Mouse (Mus musculus) heart, postnatal 0 days (tissue): ENCODE results near the gene Frs3.

Experiments used
- CTCF ChIP-seq: IDR thresholded peaks from 2 replicates; pipeline ENCODE4 v1.5.1; 2016; ENCODE audit warnings: antibody characterized with exemption, control low read depth, low read depth
- EP300 ChIP-seq: IDR thresholded peaks from 2 replicates; pipeline ENCODE4 v1.6.1; 2016; ENCODE audit warnings: antibody characterized with exemption, low read depth

DNA sequence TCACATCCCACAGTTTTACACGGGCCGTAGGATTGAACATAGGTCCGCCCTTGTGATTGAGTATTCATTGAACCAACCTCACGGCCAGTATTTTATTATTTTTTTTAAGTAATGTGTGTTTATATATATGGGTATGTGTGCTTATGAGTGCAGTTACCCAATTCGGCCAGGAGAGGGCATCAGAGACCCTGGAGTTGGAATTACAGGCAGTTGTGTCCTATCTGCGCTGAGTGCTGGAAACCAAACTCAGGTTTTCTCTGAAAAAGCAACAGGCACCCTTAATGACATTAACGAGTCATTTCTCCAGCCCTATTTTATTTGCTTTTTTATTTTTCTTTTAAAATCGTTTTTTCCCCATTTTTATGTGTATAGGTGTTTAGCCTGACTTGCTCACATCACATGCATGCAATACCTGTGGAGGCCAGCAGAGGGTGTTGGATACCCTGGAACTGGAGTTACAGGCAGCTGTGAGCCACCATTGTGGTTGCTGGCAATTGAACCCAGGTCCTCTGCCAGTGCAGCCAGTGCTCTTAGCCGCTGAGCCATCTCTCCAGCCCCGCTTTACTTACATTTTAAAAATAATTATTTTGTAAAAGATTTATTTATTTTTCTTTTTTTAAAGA lies 56.0 kb downstream of the Frs3 start:
- TF ChIP-seq CTCF (peak; percentile 28), EP300 (no peak)
